Mouse (Mus musculus): Measurements from ENCODE around the gene Dst. TPM values are rescaled to one million over a fixed set of nuclear protein-coding genes. Genes with fewer than 3 reads are reported as not detected.

Dst gene
- polyA plus RNA-seq, 1 experiment, result 55.8 TPM

GRCm38 (mm10) chr1:34089011-34089410 is 181.0 kb downstream of the Dst start:
- peak overlapping the region; percentile 80; the same call in 1 of the 2 replicates for H3K27ac ChIP-seq (ENCODE audit: insufficient read depth, low read depth, low read length)

GRCm38 (mm10) chr1:34090700-34091099 is 182.7 kb downstream of the Dst start:
- peak; percentile 48 for DNase-seq
- TF ChIP-seq CTCF (conservative IDR thresholded peaks at IDR 0.05; ENCODE audit: insufficient read depth, insufficient read length, low read depth, low read length), result no peak
- TF ChIP-seq POLR2A (IDR thresholded peaks at IDR 0.05; ENCODE audit: low read depth, low read length), result no peak
- Histone ChIP-seq H3K4me1 (ENCODE audit: control insufficient read depth, insufficient read depth, low read length) (no peaks in the 10 kb centered on the region), H3K4me3 (ENCODE audit: insufficient read depth, low read depth, low read length) (no peak overlapping the region), H3K27ac (ENCODE audit: insufficient read depth, low read depth, low read length) (peak overlapping the region; percentile 61), H3K27me3 (replicated peaks; ENCODE audit: control insufficient read depth, insufficient read depth, low read length) (no peaks in the 10 kb centered on the region), H3K36me3 (ENCODE audit: control insufficient read depth, insufficient read depth, low read length) (no peaks in the 10 kb centered on the region)
- 37% methylated on average over 7 of the region's 7 CpGs for WGBS

More at GRCm38 (mm10) chr1:34089011-34089410, 181.0 kb downstream of the Dst start:
- DNase-seq, result peak; percentile 60
- no peaks in the 10 kb centered on the region for H3K4me1 ChIP-seq (ENCODE audit: control insufficient read depth, insufficient read depth, low read length)
- no peaks in the 10 kb centered on the region for H3K36me3 ChIP-seq (ENCODE audit: control insufficient read depth, insufficient read depth, low read length)
- WGBS, result 55% methylated on average over 3 of the region's 3 CpGs
- H3K4me3 ChIP-seq (ENCODE audit: insufficient read depth, low read depth, low read length), result peak overlapping the region; percentile 49
- H3K27me3 ChIP-seq (replicated peaks; ENCODE audit: control insufficient read depth, insufficient read depth, low read length), result no peaks in the 10 kb centered on the region
- TF ChIP-seq CTCF (conservative IDR thresholded peaks at IDR 0.05; ENCODE audit: insufficient read depth, insufficient read length, low read depth, low read length), result no peak
- no peak for TF ChIP-seq POLR2A (IDR thresholded peaks at IDR 0.05; ENCODE audit: low read depth, low read length)

- no peaks in the 10 kb centered on the region for H3K4me1 ChIP-seq (ENCODE audit: control insufficient read depth, insufficient read depth, low read length)
- TF ChIP-seq CTCF (conservative IDR thresholded peaks at IDR 0.05; ENCODE audit: insufficient read depth, insufficient read length, low read depth, low read length) (peak; percentile 24), POLR2A (IDR thresholded peaks at IDR 0.05; ENCODE audit: low read depth, low read length) (no peak)
- no peak overlapping the region for H3K27ac ChIP-seq (ENCODE audit: insufficient read depth, low read depth, low read length)
- 91% methylated on average over 7 of the region's 7 CpGs for WGBS
- H3K4me3 ChIP-seq (ENCODE audit: insufficient read depth, low read depth, low read length), result no peak overlapping the region
- H3K36me3 ChIP-seq (ENCODE audit: control insufficient read depth, insufficient read depth, low read length), result no peaks in the 10 kb centered on the region
- no peaks in the 10 kb centered on the region for H3K27me3 ChIP-seq (replicated peaks; ENCODE audit: control insufficient read depth, insufficient read depth, low read length)
- no peak for DNase-seq
Observed at GRCm38 (mm10) chr1:34093652-34094051, 185.6 kb downstream of the Dst start.

- H3K27ac ChIP-seq (ENCODE audit: insufficient read depth, low read depth, low read length), result no peak overlapping the region
- H3K4me1 ChIP-seq (ENCODE audit: control insufficient read depth, insufficient read depth, low read length), result no peaks in the 10 kb centered on the region
- H3K4me3 ChIP-seq (ENCODE audit: insufficient read depth, low read depth, low read length), result no peak overlapping the region
- DNase-seq, result no peak
- no peaks in the 10 kb centered on the region for H3K36me3 ChIP-seq (ENCODE audit: control insufficient read depth, insufficient read depth, low read length)
- H3K27me3 ChIP-seq (replicated peaks; ENCODE audit: control insufficient read depth, insufficient read depth, low read length), result no peaks in the 10 kb centered on the region
- TF ChIP-seq POLR2A (IDR thresholded peaks at IDR 0.05; ENCODE audit: low read depth, low read length) (no peak), CTCF (conservative IDR thresholded peaks at IDR 0.05; ENCODE audit: insufficient read depth, insufficient read length, low read depth, low read length) (no peak)
- 60% methylated on average over 5 of the region's 5 CpGs for WGBS
Observed at GRCm38 (mm10) chr1:34094301-34094700, 186.3 kb downstream of the Dst start.

GRCm38 (mm10) chr1:34095173-34095572 is 187.1 kb downstream of the Dst start:
- DNase-seq, result no peak
- 8% methylated on average over 4 of the region's 4 CpGs for WGBS

GRCm38 (mm10) chr1:34096923-34097322 is 188.9 kb downstream of the Dst start:
- Histone ChIP-seq H3K36me3 (ENCODE audit: control insufficient read depth, insufficient read depth, low read length) (no peaks in the 10 kb centered on the region), H3K4me1 (ENCODE audit: control insufficient read depth, insufficient read depth, low read length) (no peaks in the 10 kb centered on the region), H3K4me3 (ENCODE audit: insufficient read depth, low read depth, low read length) (peak overlapping the region; percentile 21), H3K27ac (ENCODE audit: insufficient read depth, low read depth, low read length) (peak overlapping the region; percentile 90), H3K27me3 (replicated peaks; ENCODE audit: control insufficient read depth, insufficient read depth, low read length) (no peaks in the 10 kb centered on the region)
- TF ChIP-seq POLR2A (IDR thresholded peaks at IDR 0.05; ENCODE audit: low read depth, low read length), result no peak
- TF ChIP-seq CTCF (conservative IDR thresholded peaks at IDR 0.05; ENCODE audit: insufficient read depth, insufficient read length, low read depth, low read length), result no peak
- 48% methylated on average over 3 of the region's 3 CpGs for WGBS
- peak; percentile 77 for DNase-seq

More at GRCm38 (mm10) chr1:34095173-34095572, 187.1 kb downstream of the Dst start:
- TF ChIP-seq CTCF (conservative IDR thresholded peaks at IDR 0.05; ENCODE audit: insufficient read depth, insufficient read length, low read depth, low read length), result no peak
- no peak for TF ChIP-seq POLR2A (IDR thresholded peaks at IDR 0.05; ENCODE audit: low read depth, low read length)
- no peaks in the 10 kb centered on the region for H3K4me1 ChIP-seq (ENCODE audit: control insufficient read depth, insufficient read depth, low read length)
- no peak overlapping the region for H3K4me3 ChIP-seq (ENCODE audit: insufficient read depth, low read depth, low read length)
- no peaks in the 10 kb centered on the region for H3K36me3 ChIP-seq (ENCODE audit: control insufficient read depth, insufficient read depth, low read length)
- no peaks in the 10 kb centered on the region for H3K27me3 ChIP-seq (replicated peaks; ENCODE audit: control insufficient read depth, insufficient read depth, low read length)
- peak overlapping the region; percentile 11; the same call in 1 of the 2 replicates for H3K27ac ChIP-seq (ENCODE audit: insufficient read depth, low read depth, low read length)

GRCm38 (mm10) chr1:34097640-34098039 is 189.6 kb downstream of the Dst start:
- TF ChIP-seq CTCF (conservative IDR thresholded peaks at IDR 0.05; ENCODE audit: insufficient read depth, insufficient read length, low read depth, low read length), result no peak
- no peak for TF ChIP-seq POLR2A (IDR thresholded peaks at IDR 0.05; ENCODE audit: low read depth, low read length)
- WGBS, result 54% methylated on average over 4 of the region's 4 CpGs
- Histone ChIP-seq H3K4me3 (ENCODE audit: insufficient read depth, low read depth, low read length) (no peak overlapping the region), H3K27me3 (replicated peaks; ENCODE audit: control insufficient read depth, insufficient read depth, low read length) (no peaks in the 10 kb centered on the region), H3K36me3 (ENCODE audit: control insufficient read depth, insufficient read depth, low read length) (no peaks in the 10 kb centered on the region), H3K27ac (ENCODE audit: insufficient read depth, low read depth, low read length) (peak overlapping the region; percentile 90), H3K4me1 (ENCODE audit: control insufficient read depth, insufficient read depth, low read length) (no peaks in the 10 kb centered on the region)
- no peak for DNase-seq

All from kidney, adult 2 months (tissue).